Mouse (Mus musculus) granulocyte monocyte progenitor cell, adult 5-6 weeks (primary cell): ENCODE results near the gene Egfem1. TPM values are rescaled to one million over a fixed set of nuclear protein-coding genes. Genes with fewer than 3 reads are reported as not detected.

Source experiments
- ATAC-seq: replicated peaks from 2 replicates; pipeline ENCODE4 v1.8.0; 2016; ENCODE audit warnings: mild to moderate bottlenecking, moderate TSS enrichment, inconsistent platforms; ENCODE audit not compliant: poor library complexity, severe bottlenecking
- total RNA-seq, 2 experiments: library from RNA; stranded (forward) in 1 of 2; stranded (reverse) in 1 of 2; fragments of 200-712, 200-1000 nt in 1 of 2; fragments of >200 nt in 1 of 2; fragmentation: Nextera tagmentation in 1 of 2; gene quantifications; 2 replicates each; pipeline ENCODE4 v1.2.3; 2014 to 2017

Gene Egfem1
- total RNA-seq, 2 experiments from 2014 or later = not detected

DNA sequence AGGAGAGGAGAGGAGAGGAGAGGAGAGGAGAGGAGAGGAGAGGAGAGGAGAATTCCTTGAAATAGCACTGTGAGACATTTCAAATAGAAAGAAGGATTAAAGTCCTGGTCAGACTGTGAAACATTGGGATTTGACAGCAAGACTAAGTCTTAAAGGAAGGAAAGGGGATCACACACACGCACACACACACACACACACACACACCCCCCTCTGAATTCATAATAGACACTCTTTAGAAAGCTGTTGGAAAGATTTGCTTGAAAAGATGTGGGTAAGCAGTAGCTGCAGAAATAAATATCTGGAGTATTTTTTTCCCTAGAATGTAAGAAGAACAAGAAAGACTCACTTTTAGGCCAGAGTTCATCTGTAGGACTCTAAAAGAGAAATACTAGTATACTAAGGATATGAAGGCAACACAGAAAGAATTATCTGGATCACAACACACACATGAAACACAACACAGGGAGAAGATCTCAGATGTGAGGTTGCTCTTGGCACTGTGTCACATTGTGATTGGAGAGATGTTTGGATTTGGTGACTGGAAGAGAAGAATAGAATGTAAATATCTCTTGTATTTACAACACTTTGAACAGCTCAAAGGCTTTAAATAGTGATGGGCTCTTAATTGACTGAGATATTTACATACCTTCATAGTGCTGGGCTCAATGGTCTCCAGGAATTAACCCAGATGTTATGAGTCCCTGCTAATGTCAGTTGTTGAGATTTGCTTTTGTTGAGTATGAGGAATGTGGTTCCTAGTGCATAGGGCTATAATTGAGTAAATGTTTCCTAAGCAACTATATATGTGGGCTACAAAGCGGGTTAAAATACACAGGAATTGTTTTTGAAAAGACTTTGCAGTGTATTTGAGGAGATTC, 50.5 kb downstream of the Egfem1 start:
- ATAC-seq = no peak

DNA sequence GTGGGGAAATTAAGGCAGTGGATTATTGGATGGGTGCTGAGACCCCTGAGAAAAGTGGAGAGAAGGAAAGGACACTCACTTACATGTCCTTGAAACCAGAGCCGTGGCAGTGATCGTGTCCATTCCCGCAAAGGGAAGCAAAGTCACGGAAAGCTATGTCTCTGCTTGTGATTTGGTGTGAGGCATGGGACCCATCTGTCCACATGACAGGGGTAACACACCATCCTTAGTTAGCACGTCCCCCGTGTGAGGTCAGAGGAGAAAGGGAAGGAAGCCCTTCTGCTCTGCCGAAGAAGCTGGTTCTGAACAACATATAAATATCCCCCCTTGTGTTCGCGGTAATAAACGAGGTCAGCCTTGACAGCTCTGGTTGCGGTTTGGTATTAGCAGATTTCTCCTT, 52.7 kb downstream of the Egfem1 start:
- ATAC-seq = no peak

DNA sequence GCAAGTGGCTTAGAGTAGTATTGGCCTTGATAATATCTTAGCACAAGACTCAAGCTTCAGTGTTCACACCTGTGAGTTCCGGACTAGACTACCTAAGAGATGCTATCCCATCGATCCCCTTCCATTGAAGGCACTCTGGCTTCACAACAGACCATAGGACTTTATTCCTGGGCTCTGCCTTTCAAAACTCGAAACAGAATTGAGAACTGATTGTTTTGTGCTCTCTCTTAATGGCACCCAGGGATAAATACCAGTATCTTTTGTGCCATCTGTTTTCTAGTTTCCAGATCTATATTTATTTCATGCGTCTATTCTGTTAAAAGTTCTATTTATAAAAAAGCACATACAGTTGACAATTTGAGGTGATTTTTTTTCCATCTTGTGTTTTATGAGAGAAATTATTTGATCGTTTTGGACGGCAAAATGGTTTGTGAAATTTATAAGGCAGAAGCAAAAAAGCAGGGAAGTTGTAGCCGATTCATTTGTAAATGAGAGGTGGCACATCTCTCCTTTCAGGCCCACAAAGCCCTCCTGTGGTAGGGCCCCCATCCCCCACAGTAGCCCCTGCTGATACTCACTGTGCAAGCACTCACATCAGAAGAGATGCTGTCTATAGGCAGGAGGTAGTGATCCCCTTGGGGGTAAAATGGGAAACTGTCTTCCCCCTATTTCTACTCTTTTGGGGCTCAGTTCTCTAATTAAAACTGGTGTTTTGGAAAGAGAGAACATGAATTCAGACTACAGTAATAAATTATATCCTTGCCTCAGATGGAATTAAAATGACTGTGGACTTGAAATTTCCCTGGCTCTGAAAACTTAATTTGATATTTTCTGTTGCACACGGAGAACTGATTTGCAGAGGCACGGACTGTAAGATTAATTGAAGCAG, 53.6 kb downstream of the Egfem1 start:
- no peak for ATAC-seq

DNA sequence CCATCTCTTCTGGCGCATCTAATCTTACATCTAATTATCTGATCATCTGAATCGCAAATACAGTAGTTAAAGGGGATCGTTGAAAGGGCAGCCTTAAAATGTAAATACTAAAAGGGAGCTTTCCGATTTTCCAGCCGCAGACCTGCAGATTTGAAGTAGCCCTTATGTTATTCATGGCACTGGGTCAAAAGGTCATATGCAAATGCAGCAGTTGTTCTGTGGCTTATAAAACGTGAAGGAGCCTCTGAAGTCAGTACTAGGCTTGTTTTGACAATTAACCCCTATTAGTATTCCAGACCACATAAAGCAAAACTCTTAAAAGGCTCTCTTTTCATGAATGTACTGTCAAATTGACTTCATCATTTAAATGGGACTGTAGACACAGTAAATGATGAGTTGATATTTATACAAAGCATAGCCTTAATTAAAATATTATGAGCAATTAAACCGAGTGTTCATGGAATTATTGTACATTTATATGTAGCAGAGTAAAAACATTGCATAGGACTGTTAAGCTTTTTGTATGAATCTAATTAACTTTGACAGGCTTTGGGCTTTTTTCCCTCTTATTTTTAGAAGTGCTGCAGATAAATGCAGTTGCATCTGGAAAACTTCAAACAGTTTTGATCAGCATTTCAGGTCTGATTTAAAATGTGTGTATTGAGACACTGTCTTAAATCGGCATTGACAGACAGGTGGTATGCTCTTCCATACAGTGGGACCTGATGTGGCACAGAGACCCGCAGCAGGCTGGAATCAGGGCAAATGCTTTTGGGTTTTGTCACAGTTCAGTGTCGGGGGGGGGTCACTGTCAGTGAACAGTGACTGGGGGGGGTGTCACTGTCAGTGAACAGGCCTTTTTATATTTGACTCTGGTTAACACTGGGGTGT, 54.5 kb downstream of the Egfem1 start:
- ATAC-seq = no peak

DNA sequence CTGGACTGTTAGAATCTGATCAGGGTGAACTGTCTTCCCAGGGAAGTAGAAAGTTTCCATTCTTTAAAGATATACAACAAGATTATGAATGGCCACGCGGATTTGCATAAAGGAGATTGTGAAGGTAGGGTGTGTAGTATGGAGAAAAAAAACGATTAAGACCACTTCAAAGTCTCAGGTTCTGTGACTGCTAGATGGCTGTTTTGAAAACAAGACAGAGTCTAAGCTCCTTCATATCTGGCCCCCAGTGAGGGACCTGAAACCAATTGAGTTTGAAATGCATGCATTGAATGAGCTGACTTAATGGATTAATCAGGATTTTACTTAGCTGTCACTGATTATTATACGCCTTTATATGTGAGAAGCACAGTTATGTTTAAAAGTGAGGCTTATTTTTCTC, 86.6 kb downstream of the Egfem1 start:
- ATAC-seq = no peak

DNA sequence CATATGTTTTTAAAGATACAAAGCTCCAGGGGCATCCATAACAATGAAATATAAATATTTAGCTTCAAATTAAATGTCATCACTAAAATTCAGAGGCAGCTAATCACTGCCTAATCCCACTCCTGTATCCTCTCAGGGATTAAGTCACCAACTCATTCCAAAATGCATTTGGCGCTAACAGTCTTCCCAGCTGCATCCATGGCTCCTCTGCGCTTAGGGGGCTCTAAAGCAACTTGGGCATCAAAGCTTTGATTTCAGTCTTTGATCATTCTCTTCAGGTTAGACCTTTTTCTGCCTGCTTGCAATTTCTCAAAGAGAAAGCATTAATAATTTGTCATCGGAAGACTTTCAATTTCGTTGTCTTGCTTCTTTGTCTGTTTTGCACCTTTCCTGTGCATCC, 87.2 kb downstream of the Egfem1 start:
- ATAC-seq = no peak

DNA sequence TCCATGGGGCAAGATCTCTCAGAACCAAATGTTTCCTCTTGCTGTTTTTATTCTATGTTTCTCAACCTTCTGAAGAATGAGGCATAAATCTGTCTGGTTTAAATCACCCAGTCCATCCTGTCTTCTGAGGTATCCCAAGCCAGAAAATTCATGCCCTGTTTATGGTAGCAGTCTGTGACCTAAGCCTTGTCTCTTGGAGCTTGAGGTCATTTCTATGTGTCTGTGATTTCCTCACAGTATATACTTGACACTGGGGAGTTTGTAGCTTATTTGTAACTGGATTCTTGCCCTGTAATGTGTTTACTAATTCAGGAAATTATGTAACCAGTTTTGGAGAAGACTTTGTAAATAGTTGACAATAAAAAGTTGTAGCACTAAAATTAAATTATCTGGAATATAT, 95.2 kb downstream of the Egfem1 start:
- no peak for ATAC-seq

DNA sequence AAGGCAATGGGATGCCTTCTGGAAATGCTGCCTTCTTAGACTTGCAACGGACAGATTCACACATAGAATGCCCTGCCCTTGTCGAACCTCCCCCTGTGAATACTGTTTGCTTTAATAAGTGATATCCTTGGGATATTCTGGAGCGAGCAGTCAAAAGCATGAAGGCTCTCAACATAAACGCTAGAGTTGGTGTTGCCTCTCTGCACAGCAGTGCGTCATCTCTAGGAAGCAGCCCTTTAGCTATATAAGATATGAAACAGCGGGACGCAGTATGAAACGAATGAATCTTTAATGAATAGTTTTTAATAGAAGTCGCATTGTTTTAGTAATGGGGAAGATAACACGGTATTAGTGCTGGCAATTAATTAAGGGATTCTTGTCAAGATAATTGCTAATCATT, 101.2 kb downstream of the Egfem1 start:
- ATAC-seq = no peak

DNA sequence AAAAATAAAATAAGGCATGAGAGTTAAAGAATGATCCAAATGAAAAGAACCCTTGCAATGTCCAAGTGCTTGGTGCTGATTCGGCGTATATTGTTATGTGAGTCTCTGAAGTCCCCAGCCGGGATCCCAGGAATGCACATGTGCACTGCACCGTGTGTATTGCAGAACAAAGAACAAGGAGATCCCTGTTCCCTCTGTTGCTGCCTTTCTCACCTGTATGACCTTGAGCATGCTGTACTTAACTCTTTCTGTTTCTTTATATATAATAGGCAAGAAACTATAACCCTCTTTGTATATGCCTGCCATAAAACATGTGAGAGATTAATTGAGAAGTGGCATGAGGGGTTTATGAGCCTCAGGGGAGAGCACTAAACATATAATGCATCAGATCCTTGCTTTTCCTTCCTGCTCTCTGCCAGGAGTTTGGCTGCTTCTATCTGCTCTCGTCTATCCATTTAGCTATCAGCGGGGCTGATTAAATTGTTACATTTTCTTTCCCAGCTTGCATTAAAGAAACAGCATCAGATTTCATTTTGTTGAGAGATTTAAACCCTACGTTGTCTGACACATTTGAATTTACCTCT, 101.9 kb downstream of the Egfem1 start:
- no peak for ATAC-seq

DNA sequence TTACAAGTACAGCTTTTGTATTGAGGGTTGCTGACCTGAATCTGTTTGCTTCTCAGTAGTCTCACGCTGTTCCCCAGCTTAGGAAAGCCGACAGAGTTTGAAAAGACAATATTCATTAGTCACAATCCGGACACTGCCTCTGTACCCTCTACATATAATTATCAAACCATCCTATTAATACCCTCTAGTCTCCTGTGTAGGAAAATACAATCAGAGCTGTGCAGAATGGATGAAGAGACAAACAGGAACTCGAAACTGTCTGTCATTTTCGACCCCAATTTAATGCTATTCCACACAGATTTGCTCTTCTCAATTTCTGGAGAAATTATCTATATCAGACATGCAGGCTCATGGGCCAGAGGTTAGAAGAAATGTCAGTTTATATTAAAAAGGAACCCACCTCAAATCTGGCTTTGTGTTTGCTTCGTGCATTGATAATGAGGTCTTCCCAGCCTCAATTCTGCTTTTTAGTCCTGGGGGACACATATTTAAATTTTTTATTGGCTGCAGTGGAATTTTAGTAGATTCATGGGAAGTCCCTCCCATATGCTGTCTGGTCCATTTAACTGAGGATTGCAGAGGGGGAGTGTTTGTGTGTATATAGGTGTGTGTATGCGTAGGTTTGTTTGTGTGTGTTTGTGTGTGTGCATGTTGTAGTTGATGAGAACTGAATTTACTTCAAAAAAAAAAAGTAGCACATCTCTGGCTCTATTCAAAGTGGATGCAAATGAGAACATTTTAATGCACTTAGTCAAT, 102.8 kb downstream of the Egfem1 start:
- ATAC-seq = no peak

DNA sequence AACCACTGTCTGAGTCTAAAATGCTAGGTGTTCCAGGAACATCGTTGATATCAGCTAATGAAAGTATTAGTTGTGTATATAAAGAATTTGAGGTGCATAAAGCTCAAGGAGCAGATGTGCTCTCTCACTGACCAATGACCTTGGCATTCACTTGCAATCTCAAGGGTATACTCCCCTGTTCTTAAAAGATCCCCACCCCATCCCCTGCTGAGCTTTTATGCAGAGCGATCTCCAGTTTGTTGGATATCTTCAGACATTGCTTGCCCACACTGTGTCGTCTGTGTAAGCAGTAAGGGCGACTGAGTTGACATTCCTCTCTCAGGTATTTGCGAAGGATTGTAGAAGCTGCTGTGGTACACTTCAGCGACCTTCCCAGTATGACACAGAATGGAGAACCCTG, 108.4 kb downstream of the Egfem1 start:
- ATAC-seq = no peak

DNA sequence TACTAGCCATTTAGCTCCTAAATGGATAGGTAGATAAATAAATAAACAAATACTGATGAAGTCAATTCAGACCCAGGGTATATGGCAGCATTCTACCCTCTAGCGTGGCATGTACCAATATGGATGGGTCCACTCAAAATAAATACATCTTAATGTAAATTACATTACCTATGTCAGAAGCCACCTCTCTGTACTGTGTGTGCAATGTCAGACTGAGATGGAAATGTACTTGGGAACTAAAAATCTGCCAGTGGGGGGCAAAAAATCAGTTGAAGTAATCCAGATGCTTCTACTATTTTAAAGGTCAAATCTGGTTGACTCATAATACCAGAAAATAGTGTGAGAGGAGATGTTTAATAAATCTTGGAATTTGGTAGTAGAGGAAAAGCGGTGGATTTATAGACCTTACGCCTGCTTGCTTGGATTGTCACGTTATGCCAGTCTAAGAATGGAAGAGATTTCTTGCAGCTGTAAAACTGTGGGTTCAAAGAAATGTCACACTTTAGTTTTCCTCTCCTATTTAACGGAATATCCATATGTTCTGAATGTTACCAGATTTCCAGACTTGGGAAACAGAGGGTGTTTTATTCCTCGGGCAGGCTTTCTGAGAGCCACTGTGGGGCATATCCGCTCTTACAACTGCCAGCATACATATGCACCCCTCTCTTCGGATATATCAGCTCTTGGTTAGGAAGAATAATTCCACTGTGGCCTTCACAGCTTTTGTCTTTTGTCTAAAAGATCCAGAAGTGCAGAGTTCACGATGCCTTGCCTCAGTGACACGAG, 116.1 kb downstream of the Egfem1 start:
- ATAC-seq = no peak

DNA sequence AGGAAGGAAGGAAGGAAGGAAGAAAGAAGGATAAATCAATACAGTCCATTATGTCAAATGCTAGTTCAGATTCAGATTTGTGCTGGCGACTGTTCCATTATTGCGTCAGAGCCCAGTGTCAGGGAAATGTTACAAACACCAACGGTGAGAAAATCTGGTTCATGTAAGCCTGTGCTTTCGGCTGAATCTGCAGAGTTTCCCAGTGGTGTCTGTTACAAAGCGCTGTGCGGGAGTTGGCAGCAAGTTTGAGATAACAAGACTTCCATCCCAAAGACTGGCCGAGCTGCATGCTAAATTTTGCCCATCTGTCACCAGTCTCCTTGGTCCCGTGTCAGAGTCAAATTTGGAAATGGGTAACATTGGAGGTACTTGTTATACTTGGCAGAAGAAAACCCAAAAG, 118.8 kb downstream of the Egfem1 start:
- no peak for ATAC-seq

DNA sequence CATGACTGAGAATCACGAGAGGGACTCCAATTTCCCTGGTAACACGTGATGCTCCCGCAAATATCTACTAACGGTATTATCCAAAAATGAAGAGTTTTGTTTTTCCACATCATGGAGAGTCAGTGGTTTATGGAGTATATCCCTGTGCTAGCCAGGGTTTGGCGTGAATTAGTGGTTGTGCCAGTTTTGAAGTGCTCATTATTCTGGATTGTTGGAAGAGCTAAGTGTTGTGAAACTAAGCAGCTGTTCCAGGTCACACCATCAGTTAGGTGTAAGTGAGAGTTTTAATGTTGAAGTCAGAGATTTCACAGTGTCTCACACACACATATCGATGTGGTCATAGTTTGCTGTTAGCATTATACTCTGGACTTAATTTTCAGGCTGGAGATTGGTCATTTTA, 120.7 kb downstream of the Egfem1 start:
- ATAC-seq = no peak

DNA sequence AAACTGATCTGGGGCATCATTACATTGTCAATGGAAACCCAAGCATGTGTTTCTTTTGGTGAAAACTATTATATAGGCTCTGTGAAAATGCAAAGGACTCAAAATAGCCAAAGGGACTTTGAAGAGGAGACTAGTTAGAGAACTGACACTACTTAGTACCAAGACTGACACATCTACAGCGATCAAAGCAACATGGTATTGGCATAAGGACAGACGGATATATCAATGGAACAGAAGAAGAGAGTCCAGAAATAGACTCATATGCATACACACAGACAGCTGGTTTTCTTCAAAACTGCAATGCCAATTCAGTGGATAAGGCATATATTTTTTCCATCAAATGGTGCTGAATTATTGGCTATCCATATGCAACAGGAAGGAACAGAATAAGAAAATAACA, 140.6 kb downstream of the Egfem1 start:
- no peak for ATAC-seq

DNA sequence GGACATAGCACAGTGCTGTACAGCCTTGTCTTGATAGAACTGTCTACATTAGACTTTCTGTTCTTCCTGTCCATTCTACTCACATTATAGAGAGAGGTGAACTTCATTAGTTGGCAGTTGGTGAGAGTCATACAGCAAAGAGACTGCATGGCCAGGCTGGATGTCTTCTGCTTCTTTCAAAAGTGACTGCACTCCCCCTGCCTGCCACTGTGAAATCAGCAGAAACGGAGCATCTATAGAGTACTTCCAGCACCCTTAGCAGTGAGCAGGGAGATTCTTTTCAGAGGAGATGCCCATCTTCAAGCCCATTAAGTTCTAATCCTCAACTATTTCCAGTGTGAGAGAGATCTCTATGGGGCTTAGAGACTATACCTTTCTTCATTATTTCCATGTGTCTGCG, 147.9 kb downstream of the Egfem1 start:
- no peak for ATAC-seq

DNA sequence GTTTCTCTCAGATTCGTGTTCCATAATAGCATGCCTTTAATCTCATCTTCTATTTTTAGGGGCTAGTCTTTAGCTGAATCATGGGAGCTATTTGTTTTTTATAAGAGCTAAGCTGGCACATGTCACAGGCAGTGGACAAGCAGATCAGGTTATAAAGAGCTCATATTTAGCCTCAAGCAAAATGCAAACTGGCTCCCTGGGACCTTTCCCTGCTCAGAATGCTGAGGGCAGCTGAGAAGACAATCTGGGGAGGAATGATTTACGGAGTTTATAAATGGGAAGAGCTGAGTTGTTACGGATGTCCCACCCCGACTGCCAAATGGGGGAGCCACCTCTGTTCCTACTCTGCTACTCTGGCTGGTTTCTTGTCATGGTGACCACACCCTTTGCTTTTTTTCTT, 153.7 kb downstream of the Egfem1 start:
- no peak for ATAC-seq

DNA sequence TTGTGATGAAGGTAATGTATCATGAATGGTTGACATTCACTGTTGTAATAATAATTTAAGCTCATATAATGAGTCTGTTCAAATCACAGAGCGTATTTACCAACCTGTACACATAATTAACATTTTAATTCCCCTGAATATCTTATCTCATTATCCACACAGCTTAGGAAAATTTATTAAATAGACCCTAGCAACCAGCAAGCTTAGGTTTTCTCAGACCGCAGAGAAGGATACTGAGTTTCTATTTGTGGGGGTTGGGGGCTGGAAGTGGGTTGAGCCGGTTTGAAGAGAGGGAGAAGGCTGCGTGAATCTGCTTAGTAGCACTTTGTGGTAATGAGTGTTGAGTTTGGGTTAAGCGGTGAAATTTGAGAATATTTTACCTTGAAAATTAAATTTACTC, 154.7 kb downstream of the Egfem1 start:
- no peak for ATAC-seq

DNA sequence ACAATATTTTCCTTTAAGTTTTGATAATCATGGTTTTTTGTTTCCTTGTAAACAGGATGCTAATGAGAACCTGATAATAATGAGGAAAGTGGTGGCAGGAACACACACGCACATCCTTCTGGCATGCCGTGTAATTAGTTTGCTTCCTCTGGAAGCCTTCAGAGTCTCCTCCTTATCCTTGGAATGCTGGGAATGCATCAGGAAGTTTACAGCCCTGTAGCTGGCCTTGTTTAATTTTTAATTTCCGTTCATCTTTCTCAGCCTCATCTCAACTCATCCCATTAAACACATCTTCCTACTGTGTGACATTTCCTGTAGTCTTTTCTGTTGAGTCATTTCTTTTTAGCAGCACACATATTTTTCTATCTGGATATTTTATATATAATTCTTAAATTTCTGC, 161.8 kb downstream of the Egfem1 start:
- no peak for ATAC-seq
